Mouse (Mus musculus): ENCODE results near the gene Tgm5. TPM values are rescaled to one million over a fixed set of nuclear protein-coding genes. Genes with fewer than 3 reads are reported as not detected.
"Not testable (repeated sequence)": the region's sequence is repeated elsewhere in the genome, so short reads cannot be mapped to it uniquely, and the experiment has no call there.

Tgm5 gene
- polyA plus RNA-seq, 1 experiment from 2014 or later = not detected

- no peak overlapping the region for H3K27ac ChIP-seq (ENCODE audit: low read length)
- H3K9me3 ChIP-seq (replicated peaks; ENCODE audit: control insufficient read depth, low read length) = no peaks in the 10 kb centered on the region
- no peaks in the 10 kb centered on the region for H3K36me3 ChIP-seq (ENCODE audit: control insufficient read depth, insufficient read depth)
- peaks cover 3% of the 10 kb centered on the region; the same call in 1 of the 2 replicates for H3K4me1 ChIP-seq (ENCODE audit: control insufficient read depth, low read depth, low read length)
- WGBS (ENCODE audit: insufficient replicate concordance) = 76% methylated on average over 7 of the region's 7 CpGs
- no peak overlapping the region for H3K4me2 ChIP-seq (ENCODE audit: low read depth, low read length)
- H3K9ac ChIP-seq (ENCODE audit: low read depth, low read length) = no peak overlapping the region
- H3K27me3 ChIP-seq (ENCODE audit: control insufficient read depth, insufficient read depth, low read depth, low read length) = no peaks in the 10 kb centered on the region
- H3K4me3 ChIP-seq (ENCODE audit: low read depth, low read length) = no peak overlapping the region
- ATAC-seq (ENCODE audit: low read depth) = no peak
Observed at GRCm38 (mm10) chr2:121004018-121004811, 81.4 kb downstream of the Tgm5 start.

DNA sequence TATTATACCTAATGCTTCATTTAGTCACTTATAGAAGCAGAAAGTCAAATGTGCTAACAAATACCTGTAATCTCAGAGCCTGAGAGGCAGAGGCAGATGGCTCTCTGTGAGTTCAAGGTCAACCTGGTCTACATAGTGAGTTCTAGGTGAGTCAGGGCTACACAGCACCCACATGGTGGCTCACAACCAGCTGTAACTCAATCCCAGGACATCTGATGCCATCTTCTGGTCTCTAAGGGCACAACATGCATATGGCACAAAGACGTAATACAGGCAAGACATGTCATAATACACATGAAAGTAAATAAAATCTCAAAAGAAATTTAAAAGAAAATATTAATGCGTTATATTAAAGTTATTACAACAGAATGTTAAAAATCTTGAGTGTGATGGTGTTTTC lies 82.1 kb downstream of the Tgm5 start:
- 60% methylated on average over 2 of the region's 2 CpGs for WGBS (ENCODE audit: insufficient replicate concordance)
- H3K9me3 ChIP-seq (replicated peaks; ENCODE audit: control insufficient read depth, low read length) = no peaks in the 10 kb centered on the region
- no peaks in the 10 kb centered on the region for H3K36me3 ChIP-seq (ENCODE audit: control insufficient read depth, insufficient read depth)
- no peak overlapping the region for H3K4me2 ChIP-seq (ENCODE audit: low read depth, low read length)
- H3K4me1 ChIP-seq (ENCODE audit: control insufficient read depth, low read depth, low read length) = peaks cover 3% of the 10 kb centered on the region; the same call in 1 of the 2 replicates
- no peak overlapping the region for H3K4me3 ChIP-seq (ENCODE audit: low read depth, low read length)
- ATAC-seq (ENCODE audit: low read depth) = no peak
- H3K9ac ChIP-seq (ENCODE audit: low read depth, low read length) = no peak overlapping the region
- no peak overlapping the region for H3K27ac ChIP-seq (ENCODE audit: low read length)
- H3K27me3 ChIP-seq (ENCODE audit: control insufficient read depth, insufficient read depth, low read depth, low read length) = no peaks in the 10 kb centered on the region

GRCm38 (mm10) chr2:120998863-120999262 lies 86.8 kb downstream of the Tgm5 start:
- Histone ChIP-seq H3K4me2 (ENCODE audit: low read depth, low read length) (no peak overlapping the region), H3K27me3 (ENCODE audit: control insufficient read depth, insufficient read depth, low read depth, low read length) (no peaks in the 10 kb centered on the region), H3K4me1 (ENCODE audit: control insufficient read depth, low read depth, low read length) (no peaks in the 10 kb centered on the region; the same call in 1 of the 2 replicates), H3K4me3 (ENCODE audit: low read depth, low read length) (no peak overlapping the region), H3K36me3 (ENCODE audit: control insufficient read depth, insufficient read depth) (no peaks in the 10 kb centered on the region), H3K9ac (ENCODE audit: low read depth, low read length) (no peak overlapping the region), H3K9me3 (replicated peaks; ENCODE audit: control insufficient read depth, low read length) (no peaks in the 10 kb centered on the region), H3K27ac (ENCODE audit: low read length) (no peak overlapping the region)
- 58% methylated on average over 8 of the region's 8 CpGs for WGBS (ENCODE audit: insufficient replicate concordance)
- ATAC-seq (ENCODE audit: low read depth) = peak; percentile 50; the same call in 1 of the 2 replicates

- not testable (repeated sequence) for H3K9ac ChIP-seq (ENCODE audit: low read depth, low read length); H3K27ac ChIP-seq (ENCODE audit: low read length); H3K4me2 ChIP-seq (ENCODE audit: low read depth, low read length); H3K4me1 ChIP-seq (ENCODE audit: control insufficient read depth, low read depth, low read length); H3K27me3 ChIP-seq (ENCODE audit: control insufficient read depth, insufficient read depth, low read depth, low read length); H3K36me3 ChIP-seq (ENCODE audit: control insufficient read depth, insufficient read depth); H3K4me3 ChIP-seq (ENCODE audit: low read depth, low read length); H3K9me3 ChIP-seq (replicated peaks; ENCODE audit: control insufficient read depth, low read length); ATAC-seq (ENCODE audit: low read depth)
- WGBS (ENCODE audit: insufficient replicate concordance) = 60% methylated on average over 1 of the region's 1 CpGs
Observed at GRCm38 (mm10) chr2:120996607-120997006, 89.0 kb downstream of the Tgm5 start.

Other genes starting within 250 kb of the Tgm5 start
- gene Cdan1, start 235.7 kb downstream of the Tgm5 start, polyA plus RNA-seq (2015; fragmentation: Nextera tagmentation; extraction: Ambion mirVana) = 2.5 and 3.4 TPM in 2 replicates
- 0.40 and 0.41 TPM in 2 replicates for gene Ttbk2, start 235.2 kb downstream of the Tgm5 start, polyA plus RNA-seq (2015; fragmentation: Nextera tagmentation; extraction: Ambion mirVana)
- 10.8 and 11.1 TPM in 2 replicates for gene Ubr1, start 115.1 kb downstream of the Tgm5 start, polyA plus RNA-seq (2015; fragmentation: Nextera tagmentation; extraction: Ambion mirVana)
- 2.2 and 2.4 TPM in 2 replicates for gene Tmem62, start 108.8 kb downstream of the Tgm5 start, polyA plus RNA-seq (2015; fragmentation: Nextera tagmentation; extraction: Ambion mirVana)
- gene Ccndbp1, start 77.4 kb downstream of the Tgm5 start, polyA plus RNA-seq (2015; fragmentation: Nextera tagmentation; extraction: Ambion mirVana) = 54.4 and 55.3 TPM in 2 replicates
- 149 and 173 TPM in 2 replicates for gene Epb42, start 48.8 kb downstream of the Tgm5 start, polyA plus RNA-seq (2015; fragmentation: Nextera tagmentation; extraction: Ambion mirVana)
- gene Tgm7, start 24.0 kb upstream of the Tgm5 start, polyA plus RNA-seq (2015; fragmentation: Nextera tagmentation; extraction: Ambion mirVana) = not detected in 2 replicates
- gene Adal, start 54.6 kb upstream of the Tgm5 start, polyA plus RNA-seq (2015; fragmentation: Nextera tagmentation; extraction: Ambion mirVana) = 9.5 and 10.2 TPM in 2 replicates
- gene Lcmt2, start 54.8 kb upstream of the Tgm5 start, polyA plus RNA-seq (2015; fragmentation: Nextera tagmentation; extraction: Ambion mirVana) = 9.4 and 10.5 TPM in 2 replicates
- gene Tubgcp4, start 84.8 kb upstream of the Tgm5 start, polyA plus RNA-seq (2015; fragmentation: Nextera tagmentation; extraction: Ambion mirVana) = 19.0 and 20.5 TPM in 2 replicates
- gene Zscan29, start 85.3 kb upstream of the Tgm5 start, polyA plus RNA-seq (2015; fragmentation: Nextera tagmentation; extraction: Ambion mirVana) = 3.9 and 4.4 TPM in 2 replicates
- 18.9 and 22.5 TPM in 2 replicates for gene Trp53bp1, start 185.6 kb upstream of the Tgm5 start, polyA plus RNA-seq (2015; fragmentation: Nextera tagmentation; extraction: Ambion mirVana)
- 0.19 and 0.21 TPM in 2 replicates for gene Map1a, start 203.8 kb upstream of the Tgm5 start, polyA plus RNA-seq (2015; fragmentation: Nextera tagmentation; extraction: Ambion mirVana)

All from liver, embryonic 16.5 days (tissue).